Mouse (Mus musculus): ENCODE data around the gene Pde4a.

The Pde4a gene

GRCm38 (mm10) chr9:21149077-21149653 is 16.3 kb upstream of the Pde4a start:
- DNase-seq, result no peak

GRCm38 (mm10) chr9:21149654-21150419 is 15.7 kb upstream of the Pde4a start, which contains the start of gene Cdc37:
Gene Cdc37 (minus strand): TSS chr9:21149982.
- DNase-seq, result peak; percentile 97

DNA sequence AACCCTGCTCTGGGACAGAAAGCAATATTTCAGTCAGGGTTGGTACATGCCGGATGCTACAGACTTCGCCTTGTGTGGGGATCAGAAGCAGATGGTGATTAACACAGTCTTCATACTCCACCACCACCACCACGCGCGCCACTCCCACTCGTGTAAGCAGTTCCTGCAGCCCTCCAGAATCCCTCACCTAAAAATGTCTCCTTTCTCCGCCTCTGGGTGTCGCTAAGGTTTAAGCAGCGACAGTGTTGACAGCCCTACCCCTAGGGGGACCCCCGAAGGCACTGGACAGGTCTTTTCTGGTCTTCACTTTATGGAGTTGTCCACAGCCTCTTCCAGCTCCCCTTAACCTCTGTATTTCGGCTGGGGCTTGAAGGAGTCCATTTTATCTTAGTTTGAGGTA is 12.8 kb upstream of the Pde4a start:
- DNase-seq, result peak; percentile 78

GRCm38 (mm10) chr9:21153331-21153730 is 12.2 kb upstream of the Pde4a start:
- DNase-seq, result peak; percentile 31

DNA sequence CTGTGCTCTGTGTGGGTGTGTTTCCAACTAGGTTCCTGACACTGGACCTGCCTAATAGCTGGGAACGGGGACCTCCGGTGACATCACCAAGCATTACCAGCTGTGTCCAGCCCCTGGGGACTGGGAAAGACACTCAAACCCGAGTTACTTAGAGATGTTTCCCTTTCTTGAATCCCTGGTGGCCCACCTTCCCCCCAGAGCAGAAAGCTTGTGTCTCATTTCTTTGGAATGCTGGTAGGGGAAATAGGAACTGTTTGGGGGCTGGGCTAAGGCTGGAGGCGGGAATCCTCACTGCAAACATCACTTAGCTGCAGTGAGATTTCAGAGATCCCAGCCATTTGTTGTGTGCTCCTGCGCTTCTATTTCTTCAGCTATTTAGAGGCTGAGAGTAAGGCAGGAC is 11.7 kb upstream of the Pde4a start:
- peak; percentile 38 for DNase-seq

- no peak for DNase-seq
These were observed 10.7 kb upstream of the Pde4a start for GRCm38 (mm10) chr9:21154787-21155186.

DNA sequence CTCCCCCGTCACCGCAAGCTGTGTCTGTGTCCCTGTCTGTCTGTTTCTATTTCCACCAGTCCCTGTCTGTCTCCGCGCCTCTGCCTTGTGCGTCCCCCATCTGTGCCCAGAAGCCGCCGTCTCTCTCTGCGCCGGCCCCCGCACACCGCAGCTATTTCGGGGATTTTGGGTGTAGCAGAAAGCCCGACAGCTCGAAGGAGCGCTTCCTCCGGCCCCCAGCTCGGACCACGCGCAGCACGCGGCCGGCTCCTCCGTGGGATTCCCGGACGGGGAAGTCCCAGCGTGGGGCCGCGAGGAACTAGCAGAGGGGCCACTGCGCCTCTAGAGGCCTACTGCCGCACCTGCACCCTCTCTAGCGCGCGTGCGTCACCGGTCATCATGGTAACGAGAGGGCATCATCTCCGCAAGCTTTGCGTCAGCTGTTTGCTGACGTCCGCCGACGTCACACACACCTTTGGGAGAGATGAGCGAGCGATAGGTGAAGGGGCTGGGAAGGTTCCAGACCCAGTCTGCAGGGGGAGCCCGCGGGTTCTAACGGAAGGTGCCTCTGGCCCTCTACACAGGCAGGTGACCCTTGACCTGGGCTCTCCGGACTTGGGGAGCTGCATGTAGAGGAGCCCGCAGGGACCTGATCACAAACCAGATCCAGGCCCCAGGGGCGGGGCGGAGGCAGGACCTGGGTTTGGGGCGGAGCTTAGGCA is 4.2 kb upstream of the Pde4a start:
- DNase-seq, result peak; percentile 92

GRCm38 (mm10) chr9:21163086-21164050 is 2.1 kb upstream of the Pde4a start:
- peak; percentile 24 for DNase-seq

- DNase-seq, result peak; percentile 53
These were observed 1.4 kb upstream of the Pde4a start for GRCm38 (mm10) chr9:21164072-21164471.

GRCm38 (mm10) chr9:21165952-21166451 is 488 bp downstream of the Pde4a start:
- peak; percentile 79 for DNase-seq

GRCm38 (mm10) chr9:21166516-21166915 is 1.0 kb downstream of the Pde4a start:
- DNase-seq, result peak; percentile 32

- DNase-seq, result peak; percentile 69
These were observed 1.9 kb downstream of the Pde4a start for GRCm38 (mm10) chr9:21167140-21168097.

DNA sequence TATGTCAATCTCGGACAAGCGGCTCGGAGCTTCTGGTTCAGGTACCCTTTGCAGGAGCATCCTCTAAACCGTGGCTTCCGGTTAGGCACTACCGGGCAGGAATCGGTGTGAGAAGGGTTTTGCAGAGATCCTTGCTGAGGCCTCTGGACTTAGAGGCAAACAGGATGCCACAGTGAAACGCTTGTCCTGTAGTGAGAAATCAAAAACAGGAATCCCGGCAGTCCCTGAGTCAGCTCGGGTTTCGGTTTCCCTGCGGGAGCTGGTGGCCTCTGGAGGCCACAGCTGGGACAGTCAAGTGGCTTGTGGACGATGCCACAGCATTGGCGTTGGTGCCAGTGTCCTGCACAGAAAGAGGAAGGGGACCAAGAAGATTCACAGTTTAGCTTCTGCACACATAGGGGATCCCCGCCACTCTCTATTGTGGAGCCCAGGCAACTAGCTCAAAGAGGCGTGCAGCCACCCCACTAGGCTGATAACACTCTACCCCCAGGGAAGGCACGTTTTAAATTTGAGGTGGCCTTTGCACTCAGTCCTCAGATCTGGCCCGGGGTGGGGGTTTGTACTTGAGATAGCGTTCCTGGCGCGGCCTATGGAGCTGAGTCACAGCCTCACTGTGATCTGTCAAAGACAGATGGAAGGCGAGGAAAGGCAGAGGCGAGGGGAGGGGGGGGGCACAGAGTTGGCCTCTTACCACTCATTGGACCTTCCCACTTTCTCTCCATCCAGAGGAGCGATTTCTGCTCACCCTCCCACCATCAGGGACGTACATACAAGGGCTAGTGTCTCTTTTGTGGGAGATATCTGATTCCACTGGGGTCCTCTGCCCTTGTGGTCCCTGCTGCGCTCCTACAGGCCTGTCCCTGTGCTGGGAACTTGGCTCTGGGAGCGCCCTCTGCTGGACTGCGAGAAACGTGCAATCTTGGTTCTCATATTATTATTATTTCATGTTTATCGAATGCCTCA is 2.9 kb downstream of the Pde4a start:
- peak; percentile 87 for DNase-seq

- DNase-seq, result no peak
These were observed 3.6 kb downstream of the Pde4a start for GRCm38 (mm10) chr9:21169157-21169556.

DNA sequence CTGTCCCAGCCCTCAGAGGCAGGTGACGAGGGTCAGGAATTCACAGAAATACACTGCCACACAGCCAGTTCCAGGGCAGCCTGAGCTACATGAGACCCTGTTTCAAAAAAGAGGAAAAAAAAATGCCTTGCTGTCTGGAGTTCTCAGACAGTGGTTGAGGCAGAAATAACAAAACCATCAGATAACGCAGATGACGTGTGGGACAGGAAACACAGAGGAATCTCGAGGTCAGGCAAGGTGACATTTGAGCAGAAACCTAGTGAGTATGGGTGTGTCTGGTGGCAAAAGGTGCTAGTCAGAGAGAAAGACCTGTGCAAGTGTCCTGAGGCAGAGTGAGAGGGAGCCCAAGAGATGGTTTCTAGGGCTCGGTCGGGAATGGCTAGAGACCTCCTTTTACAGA is 6.8 kb downstream of the Pde4a start:
- DNase-seq, result no peak

DNA sequence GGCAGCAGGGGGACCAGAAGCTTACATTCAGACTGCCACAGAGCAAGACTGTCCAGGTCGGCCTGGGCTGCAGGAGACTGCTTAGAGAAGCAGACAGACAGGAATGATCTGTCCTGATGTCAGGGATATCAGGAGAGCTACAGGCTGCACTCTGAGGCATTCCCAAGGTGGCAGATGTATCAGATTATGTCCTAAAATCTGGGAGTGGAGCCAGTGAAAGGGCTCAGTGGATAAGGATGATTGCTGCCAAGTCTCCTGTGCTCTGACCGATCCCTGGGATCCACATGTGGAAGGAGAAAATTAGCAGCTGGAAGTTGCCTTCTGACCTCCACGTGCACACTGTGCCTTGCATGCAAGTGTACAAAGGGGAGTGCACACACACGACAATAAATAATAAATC is 14.9 kb downstream of the Pde4a start:
- no peak for DNase-seq

GRCm38 (mm10) chr9:21180841-21181240 is 15.3 kb downstream of the Pde4a start:
- no peak for DNase-seq

GRCm38 (mm10) chr9:21181421-21182220 is 16.1 kb downstream of the Pde4a start:
- peak; percentile 77 for DNase-seq

DNA sequence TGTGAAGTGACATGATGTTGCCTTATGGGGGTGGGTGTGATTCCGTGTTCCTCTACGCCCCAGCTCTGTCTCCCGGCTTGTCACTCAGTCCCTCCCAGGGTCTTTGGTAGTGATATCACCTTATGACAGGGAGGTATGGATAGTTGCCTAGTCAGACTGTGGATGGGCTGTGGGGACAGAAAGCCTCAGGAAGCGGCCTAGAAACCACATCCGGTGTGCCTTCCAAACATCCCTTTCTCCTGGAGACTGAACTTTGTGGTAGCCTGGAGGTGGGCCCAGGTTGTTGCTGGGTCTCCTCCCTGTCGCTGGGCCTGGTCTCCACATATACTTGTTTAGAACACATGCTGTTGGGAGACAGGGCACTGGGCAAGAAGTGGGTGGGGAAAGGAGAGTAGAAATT is 17.9 kb downstream of the Pde4a start:
- DNase-seq, result no peak

Measured in kidney, postnatal 10 days (tissue).